Mouse (Mus musculus): ENCODE results near the gene Wfdc15a.
"Not testable (repeated sequence)": the region's sequence is repeated elsewhere in the genome, so short reads cannot be mapped to it uniquely, and the experiment has no call there.

Gene Wfdc15a

DNA sequence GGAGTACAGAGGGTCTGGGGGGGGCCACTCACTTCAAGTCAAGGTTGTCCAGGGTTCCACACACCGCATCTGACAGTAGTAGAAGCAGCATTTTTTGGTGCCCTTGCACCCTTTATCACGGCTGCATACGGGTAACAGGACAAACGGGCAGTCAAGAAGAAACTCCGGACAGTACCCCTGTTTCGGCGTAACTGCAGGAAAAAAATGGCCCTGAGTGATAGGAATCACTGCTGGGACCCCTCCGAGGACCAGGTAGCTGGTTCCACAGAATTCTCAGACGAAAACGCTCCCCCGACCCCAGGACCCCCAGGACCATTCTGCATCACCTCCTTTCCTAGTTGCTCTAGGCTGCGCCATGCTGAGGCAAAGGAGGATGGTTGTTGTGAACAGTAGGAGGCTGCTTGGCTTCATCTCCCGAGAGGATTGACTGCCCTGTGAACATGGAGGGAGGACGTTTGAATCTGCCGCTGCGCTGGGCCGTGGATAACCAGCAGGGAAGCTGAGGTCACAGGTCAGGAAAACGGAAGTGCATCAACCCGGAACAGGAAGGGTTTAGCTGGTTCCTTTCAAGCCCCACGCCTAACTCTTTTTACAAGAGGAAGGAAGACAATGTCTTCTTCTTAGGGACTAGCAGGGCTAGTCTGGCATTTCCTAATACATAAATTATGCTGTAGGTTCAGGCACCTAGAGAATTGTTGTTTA is at the start of gene Wfdc15a:
Gene Wfdc15a (minus strand): TSS at position 505 of the 702 bp plus-strand sequence.
- DNase-seq (ENCODE audit: low read depth, low spot score): no peak

DNA sequence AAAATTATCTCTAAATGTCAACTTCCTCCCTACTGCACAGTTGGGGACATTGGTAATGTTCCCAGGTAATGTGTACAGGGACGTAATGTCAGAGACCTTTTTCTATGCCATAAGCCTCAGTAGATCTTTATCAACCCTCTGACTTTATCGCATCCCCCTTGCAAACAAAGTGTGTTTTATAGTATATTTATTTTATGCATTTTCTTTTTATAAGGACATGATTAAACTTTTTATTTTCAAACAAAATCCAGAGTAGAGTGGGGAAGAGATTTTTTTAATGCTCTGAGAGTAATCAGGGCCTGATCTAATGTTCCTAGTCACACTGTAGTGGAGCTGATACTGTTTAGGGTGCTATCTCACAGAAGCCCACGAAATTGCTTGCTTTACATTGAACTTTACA is 38.4 kb upstream of the Wfdc15a start, which contains the start of gene Svs2:
Gene Svs2 (minus strand): TSS at position 101 of the 400 bp plus-strand sequence.
- no peak for DNase-seq (ENCODE audit: low read depth, low spot score)

DNA sequence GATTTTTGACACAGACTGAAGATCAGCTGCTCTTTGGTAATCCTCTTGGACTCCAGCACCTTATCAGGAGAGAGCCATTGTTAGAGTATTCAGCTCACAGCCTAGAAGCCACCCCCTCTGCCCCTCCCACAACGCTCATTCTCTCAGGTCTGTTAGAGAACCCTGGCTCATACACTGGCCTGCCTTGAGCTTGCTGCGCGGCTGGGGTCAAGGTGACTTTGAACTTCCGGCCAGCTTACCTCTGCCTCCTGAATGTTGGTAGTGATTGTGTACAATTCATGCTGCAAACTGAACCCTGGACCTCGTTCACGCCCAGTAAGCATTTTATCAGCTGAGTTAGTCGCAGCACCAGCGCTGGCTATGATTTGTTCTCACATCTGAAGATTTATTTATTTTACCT is 32.7 kb upstream of the Wfdc15a start:
- no peak for DNase-seq (ENCODE audit: low read depth, low spot score)

DNA sequence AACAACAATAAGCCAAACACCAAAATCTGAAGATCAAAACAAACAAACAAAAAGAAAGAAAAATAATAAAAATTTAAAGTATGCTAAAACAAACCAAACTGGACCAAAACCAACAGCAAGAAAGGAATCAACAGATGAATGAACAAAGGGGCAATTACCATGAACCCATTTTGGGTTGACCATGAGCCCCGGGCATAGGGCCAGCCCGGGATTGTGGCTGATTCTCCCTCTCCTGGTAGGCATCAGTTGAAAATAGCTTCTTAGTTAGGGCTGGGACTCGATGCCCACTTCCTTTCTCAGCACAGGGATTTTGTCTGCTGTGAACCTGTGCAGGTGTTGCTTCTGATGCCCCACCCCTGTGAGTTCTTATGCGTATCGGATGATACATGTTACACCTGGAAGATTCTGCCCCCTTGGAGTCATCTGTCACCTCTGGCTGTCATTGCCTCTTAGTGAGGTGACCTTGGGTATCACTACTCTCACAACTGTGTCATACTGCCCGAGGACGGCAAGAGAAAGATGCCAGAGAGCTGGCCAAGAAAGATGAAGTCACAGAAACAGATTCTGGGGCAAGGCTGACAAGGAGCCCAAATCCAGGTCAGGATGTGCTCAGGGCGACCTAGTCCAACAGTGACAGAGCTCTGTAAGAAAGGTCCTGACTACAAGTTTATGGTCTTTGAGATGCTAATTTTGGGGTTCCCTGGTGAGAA is 28.6 kb upstream of the Wfdc15a start:
- DNase-seq (ENCODE audit: low read depth, low spot score): no peak

DNA sequence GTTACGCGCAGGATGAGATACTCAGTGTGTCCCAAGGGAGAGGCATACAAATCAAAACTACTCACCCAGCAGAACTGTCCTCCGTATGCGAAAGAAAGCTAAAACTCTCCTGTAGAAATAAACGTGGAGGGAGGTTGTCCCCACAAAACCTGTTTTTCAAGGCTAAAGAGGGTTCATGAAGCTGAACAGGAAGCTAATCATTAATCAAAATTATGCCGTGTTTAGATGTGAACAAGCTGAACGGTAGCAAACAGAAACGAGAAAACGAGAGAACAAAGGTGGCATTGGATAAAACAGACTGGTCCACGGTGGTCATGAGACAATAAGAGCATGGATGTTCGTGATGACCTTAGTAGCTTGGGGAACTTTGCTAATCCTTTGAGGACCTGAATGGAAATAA is 21.6 kb upstream of the Wfdc15a start, which contains the start of gene Wfdc15b:
Gene Wfdc15b (minus strand): TSS at position 139 of the 400 bp plus-strand sequence.
- no peak for DNase-seq (ENCODE audit: low read depth, low spot score)

DNA sequence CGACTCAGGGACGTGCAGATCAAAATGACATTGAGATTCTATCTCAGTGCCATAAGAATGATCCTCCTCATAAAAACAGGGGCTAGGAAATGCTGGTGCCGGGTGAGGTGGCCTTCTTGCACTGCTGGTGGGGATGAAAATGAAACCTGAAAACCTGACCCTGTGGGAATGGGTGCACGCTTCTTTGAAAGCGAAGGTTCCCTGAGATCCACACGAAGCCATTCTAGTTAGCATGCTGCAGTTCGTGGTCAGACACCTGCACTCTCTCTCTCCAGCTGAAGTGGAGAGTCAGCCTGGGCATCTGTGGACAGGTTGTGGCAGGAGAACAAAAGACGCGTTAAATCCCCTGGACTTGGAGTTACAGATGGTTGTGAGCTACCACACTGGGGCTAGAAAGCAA is 19.4 kb upstream of the Wfdc15a start:
- no peak for DNase-seq (ENCODE audit: low read depth, low spot score)

DNA sequence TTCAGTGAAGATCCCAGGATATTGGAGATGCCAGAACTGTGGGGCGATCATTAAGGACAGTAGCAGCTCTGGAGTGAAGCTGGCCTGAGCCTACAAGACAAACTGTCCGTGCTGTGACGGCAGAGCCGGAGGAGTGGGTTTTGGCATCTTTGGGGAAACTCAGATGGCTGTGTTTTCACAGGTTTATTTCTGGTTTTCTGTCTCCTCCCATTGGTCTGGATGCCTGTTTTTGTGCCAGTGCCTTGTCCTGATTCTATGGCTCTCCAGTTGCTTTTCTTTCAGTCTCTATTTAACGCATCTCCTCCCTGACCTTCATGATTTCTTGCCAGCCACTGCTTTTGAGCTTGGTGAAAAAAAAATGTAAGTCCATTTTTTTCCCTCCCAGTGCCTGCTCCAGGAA is 12.8 kb upstream of the Wfdc15a start:
- DNase-seq (ENCODE audit: low read depth, low spot score): no peak

DNA sequence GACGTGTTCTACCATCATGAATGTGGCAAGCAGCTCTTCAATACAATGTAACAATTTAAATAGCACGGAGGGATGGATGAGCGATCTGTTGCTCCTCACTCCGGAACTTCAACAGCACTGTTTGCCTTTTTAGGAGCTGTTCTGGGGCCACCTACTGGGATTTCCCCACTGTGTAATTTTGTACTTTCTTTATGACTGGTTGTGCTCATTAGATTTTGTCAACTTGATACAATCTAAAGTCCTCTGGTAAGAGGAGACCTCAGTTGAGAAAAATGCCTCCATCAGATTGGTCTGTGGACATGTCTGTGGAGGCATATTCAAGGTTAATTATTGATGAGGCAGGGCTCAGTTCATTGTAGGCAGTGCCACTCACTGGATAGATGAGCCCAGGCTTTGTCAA is 11.0 kb upstream of the Wfdc15a start:
- no peak for DNase-seq (ENCODE audit: low read depth, low spot score)

DNA sequence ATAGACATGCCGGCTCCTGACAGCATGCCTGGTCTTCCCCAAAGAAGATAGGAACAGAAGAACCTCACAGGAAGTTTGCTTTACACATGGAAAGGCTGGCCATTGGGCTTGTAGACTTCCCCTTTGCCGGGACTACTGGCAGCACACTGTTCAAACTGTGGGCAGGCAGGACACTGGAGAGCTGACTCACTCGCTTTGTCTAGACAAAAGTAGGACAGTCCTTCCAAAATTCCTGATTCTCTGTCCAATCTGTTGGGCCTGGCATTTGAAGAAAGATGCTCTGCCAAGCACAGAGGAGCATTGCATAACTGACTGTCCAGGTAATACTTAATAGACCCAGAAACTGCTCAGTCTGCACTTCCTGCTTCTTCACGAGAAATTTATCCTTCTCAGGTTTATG is 6.7 kb upstream of the Wfdc15a start:
- DNase-seq (ENCODE audit: low read depth, low spot score): peak; percentile 27

DNA sequence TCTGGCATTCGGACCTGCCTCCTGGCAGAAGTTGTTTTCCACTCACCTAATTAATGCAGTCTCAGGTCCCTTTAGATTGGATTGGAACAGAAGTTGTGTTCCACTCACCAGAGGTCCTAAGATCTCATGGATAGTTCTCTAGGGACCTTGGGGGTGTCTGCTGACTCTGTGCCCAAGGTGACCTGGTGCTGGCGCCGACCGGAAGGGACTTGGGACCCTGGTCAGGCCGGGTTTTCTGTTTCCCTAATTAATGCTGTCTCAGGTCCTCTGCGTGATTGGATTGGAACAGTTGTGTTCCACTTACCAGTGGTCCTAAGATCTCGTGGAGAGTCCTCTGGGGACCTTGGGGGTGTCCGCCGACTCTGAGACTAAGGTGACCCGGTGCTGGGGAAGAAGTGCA is 6.1 kb upstream of the Wfdc15a start:
- not testable (repeated sequence) for DNase-seq (ENCODE audit: low read depth, low spot score)

DNA sequence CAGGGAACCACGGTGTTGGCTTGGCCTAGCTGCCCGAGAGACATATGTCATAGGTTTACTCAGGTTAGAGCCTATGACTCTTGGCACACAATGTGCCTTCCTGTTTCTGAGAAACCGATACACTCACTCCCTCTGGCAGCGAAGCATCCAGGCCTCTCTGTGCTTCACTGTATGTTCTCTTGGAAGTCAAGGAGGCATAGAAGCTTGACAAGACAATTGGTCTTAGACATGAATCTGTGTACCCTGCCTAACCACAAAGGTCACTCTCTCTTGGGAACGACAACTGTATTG is 3.3 kb downstream of the Wfdc15a start:
- no peak for DNase-seq (ENCODE audit: low read depth, low spot score)

DNA sequence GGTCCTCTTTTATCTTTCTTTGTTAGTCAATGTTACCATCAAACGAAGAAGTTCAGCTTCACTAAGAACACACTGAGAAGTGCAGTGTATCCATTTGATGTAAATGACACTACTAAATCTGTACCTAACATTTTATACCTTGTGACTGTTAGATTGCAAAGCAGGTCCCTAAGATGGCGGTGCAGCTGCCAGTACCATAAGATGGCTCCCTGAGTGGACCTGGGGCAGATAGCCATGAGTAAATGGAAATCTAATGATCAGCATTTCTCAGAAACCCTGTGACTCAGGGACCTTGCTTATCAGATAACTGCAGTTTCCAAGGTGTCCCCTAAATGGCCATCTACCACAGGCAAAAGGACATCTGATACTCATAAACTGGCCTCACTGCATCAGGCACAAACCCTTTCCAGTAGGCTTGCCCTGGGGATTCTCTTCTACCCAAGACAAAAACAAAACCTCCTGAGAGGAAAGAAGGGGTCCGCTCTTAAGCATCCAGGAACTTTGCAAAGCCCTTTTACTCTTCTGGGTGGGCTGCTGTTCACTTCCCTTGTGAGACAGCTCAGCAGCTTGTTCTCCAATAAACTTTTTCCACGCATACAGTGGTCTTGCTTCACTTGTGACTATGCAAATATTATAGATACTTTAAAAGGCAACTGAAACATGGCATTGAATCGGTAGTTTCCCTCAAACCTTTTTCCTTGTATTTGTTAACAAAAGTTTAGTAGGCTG is 3.8 kb downstream of the Wfdc15a start:
- DNase-seq (ENCODE audit: low read depth, low spot score): no peak

DNA sequence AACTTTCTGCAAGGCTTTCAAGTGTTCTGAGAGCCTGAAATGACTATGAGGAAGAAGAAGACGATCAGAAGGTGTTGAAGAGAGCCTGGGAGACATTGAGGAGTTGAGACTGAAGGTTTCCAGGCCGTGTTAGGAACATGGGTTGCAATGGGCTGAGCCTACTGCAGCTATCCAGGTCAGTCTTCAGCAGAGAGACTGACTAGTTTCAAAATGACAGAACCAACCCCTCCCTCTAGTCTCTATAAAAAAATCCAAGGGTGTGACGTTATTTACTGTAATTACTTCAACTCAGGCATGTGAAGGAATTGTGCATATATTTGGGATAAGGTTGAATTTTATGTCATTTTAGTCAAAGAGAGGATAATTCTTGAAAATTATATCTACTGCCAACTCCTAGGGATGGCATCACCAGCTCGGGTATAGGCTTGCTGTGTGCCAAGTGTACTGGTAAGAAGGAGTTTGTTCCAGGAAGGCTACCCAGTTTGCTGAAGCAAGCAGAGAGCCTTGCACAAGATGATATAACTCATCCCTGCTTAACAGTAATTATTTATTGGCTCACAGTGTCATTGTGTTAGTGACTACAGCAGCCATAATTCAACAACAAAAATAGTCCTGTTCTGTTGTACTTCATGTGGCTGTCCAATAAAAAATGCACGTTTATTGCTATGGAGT is 4.8 kb downstream of the Wfdc15a start:
- DNase-seq (ENCODE audit: low read depth, low spot score): no peak

DNA sequence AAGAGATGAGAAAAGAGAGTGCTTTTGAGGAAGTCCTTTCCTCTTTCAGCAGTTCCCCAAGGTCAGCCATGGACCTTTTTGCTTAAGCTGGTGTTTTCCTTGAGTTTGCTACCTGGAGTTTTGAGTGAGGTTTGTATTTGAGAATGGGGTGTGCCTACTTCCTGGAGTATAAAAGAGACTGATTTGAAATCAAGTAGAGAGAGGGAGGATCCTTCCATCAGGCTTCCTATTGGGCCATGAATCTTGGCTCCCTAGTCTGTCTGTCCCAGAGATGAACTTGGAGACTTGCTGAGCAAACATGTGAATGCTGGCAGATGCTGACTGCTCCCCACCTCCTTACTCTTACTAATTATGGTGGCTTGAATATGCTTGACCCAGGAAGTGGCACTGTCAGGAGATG is 7.7 kb downstream of the Wfdc15a start:
- no peak for DNase-seq (ENCODE audit: low read depth, low spot score)

DNA sequence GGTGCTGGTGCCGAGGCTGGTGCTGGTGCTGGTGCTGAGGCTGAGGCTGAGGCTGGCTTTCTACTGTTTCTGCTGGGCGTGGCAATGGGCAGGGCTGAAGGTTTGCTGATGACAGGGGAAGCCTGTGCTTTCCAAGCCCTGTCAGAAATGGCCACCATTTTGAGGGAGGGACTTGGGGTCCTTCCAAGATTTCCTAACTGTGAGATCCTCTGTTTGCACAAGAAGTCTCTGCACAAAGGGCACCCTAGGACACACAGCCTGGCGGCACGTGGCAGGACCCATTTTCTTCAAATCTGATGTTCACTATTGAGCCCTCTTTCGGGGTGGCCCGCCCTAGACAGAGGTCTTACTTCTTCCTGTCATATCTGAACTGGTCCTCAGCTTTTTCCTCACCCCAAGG is 9.4 kb downstream of the Wfdc15a start, which contains the start of gene Wfdc12:
Gene Wfdc12 (minus strand): TSS at position 33 of the 400 bp plus-strand sequence.
- peak; percentile 27 for DNase-seq (ENCODE audit: low read depth, low spot score)

DNA sequence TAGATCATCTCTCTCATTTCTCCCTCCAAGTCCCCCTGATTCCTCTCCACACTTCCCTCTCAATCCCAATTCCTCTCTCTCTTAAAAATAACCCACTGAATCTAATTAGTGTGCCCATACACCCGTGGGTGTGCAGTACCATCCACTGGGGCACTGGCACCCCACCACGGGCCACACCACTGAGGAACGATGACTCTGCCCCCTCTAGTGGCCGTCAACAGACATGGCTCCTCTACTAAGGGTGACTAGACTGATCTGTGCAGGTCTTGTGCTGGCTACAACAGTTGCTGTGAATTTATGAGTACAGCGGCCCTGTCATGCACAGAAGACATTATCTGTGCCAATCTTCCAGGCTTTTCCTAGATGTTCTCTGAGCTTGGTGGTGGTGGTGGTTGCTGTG is 11.2 kb downstream of the Wfdc15a start:
- DNase-seq (ENCODE audit: low read depth, low spot score): peak; percentile 47

DNA sequence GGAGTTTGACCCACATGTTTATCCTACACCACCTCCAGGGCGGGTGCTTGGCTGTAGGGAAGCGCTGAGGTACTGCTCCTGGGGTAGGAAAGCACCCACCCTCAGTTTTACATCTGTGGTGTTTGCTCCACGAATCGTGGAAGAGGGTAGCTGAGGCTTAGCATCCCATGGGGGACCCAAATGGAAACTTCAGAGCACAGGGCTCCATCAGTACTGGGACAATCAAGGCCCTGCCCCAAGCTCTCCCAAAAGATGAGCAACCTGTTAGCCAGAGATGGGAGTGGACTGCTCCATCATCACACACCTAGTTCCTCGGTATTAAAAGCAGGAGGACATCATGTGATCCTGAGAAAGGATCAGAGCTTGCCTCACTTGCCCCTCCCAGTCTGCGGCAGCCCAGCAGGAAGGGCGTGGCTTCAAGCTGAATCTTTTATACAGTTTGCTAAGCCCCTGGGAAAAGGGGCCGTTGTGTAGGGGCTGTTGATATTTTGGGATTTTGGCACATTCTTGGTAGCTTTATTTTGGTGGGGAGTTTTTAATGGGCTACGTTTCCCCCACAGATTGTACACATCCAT is 15.7 kb downstream of the Wfdc15a start:
- no peak for DNase-seq (ENCODE audit: low read depth, low spot score)

DNA sequence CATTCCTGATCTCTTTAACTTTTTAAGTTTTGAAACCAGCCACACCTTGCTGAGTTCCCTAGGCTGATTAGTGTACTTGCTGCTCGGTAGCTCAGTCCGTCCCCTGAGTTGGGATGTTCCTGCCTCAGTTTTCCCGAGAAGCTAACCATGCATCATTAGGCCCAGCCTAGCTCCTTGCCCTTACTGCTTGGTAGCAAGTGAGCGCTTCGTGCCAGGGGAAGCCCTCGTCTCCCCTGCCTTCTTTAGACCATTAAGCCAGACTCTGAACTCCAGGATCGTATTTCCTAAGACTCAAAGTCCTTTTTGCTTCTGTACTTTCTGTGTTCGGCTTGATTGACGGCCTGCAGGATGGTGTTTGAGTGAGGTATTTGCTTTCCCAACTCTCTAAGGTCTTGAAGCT is 16.6 kb downstream of the Wfdc15a start:
- no peak for DNase-seq (ENCODE audit: low read depth, low spot score)

DNA sequence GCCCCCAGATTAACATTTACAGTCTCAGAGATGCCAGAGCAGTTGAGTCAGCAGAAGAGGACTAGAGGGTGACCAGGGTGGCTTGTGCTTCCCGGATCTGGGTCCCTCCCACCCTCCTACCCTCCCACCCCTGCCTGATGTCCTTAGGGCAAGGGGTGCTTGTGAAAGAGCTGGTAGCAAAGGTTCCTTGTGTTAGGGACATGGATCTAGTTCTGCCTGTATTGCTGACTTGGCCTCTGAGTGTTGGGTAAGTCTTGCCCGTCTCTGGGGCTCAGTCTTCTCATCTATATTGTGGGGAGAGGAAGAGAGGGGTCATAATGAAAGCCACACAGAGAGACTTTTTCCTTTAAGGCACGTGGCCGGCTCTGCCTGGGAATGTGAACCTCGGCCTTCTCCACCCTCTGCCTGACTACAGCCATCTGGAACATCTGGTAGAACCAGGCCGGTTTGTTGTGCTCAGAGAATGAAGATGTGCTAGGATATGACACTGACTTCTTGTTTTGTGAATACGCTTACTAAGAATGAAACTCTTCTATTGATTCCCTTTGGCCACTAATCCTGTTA is 17.2 kb downstream of the Wfdc15a start, which contains the start of gene Wfdc5:
Gene Wfdc5 (minus strand): TSS at position 51 of the 564 bp plus-strand sequence.
- DNase-seq (ENCODE audit: low read depth, low spot score): no peak

DNA sequence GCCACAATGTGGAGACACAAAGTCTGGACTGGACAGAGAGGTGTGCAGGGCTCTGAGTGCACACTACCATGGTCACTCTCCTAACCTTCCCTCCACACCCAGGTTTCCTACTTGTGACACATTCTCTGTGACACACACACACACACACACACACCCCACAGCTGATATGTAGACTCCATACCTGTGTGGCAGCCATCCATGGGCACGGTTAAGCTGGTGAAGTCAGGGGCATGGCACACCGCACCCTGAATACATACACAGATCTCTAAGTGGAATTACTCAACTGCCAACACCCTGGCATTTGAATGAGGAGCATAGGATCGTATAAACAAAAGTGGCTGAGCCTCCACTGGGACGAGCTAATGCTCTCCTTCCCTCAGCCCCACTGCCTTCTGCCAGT is 19.2 kb downstream of the Wfdc15a start:
- DNase-seq (ENCODE audit: low read depth, low spot score): no peak

DNA sequence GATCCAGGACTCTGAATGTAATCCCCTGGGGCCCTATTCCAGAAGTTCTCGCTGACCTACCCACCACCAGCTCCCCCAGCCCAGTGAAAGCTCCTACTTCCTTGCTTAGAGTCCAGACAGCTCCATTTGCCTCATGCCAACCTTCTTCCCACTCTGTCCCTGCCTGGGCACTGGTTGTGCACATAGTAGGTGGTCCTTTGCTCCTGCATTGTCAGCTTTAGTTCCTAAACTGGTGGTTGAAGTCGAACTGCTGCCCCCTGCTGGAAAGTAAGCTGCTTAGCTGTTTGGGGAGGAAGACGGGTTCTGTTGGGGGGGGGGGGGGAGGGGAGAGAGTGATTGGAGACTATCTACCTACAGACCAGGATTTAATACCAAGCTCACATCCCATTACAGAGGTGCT is 19.8 kb downstream of the Wfdc15a start:
- peak; percentile 27 for DNase-seq (ENCODE audit: low read depth, low spot score)
